Comparison of ENCODE assay signal across 13 mouse cellular contexts in genomic region chr9:67614068-67614727, GRCm38 (mm10). TPM values are rescaled to one million over a fixed set of nuclear protein-coding genes. Genes with fewer than 3 reads are reported as not detected.
"Had no signal": no experiment of that assay in that cellular context is flagged by ENCODE, and none has a peak within 500 bp of the region (broad histone marks: within the 10 kb centered on the region; RNA-seq: fewer than 3 reads in every experiment).

No protein-coding gene starts in this region.

- H3K27ac ChIP-seq: intestine, embryonic 15.5 days; left cerebral cortex, adult 2 months; liver, embryonic 15.5 days; neural tube, embryonic 12.5 days; stomach, embryonic 15.5 days had no signal

- H3K4me1 ChIP-seq: intestine, embryonic 15.5 days; neural tube, embryonic 12.5 days had no signal

- DNase-seq: lung, adult 2 months; lung, postnatal 36 days; midbrain, embryonic 14.5 days; thymus, postnatal 4 days had no signal

- H3K36me3 ChIP-seq: intestine, embryonic 15.5 days; liver, embryonic 15.5 days; neural tube, embryonic 12.5 days; stomach, embryonic 15.5 days had no signal

- H3K9ac ChIP-seq: intestine, embryonic 15.5 days; liver, embryonic 15.5 days; neural tube, embryonic 12.5 days; stomach, embryonic 15.5 days had no signal

- H3K9me3 ChIP-seq: intestine, embryonic 15.5 days; liver, embryonic 15.5 days; neural tube, embryonic 12.5 days; stomach, embryonic 15.5 days had no signal

- ATAC-seq: intestine, embryonic 15.5 days; lung, postnatal 0 days had no signal

- H3K27me3 ChIP-seq: intestine, embryonic 15.5 days; liver, embryonic 15.5 days; neural tube, embryonic 12.5 days; stomach, embryonic 15.5 days had no signal

- H3K4me3 ChIP-seq: intestine, embryonic 15.5 days; left cerebral cortex, adult 2 months; liver, embryonic 15.5 days; neural tube, embryonic 12.5 days; stomach, embryonic 15.5 days had no signal

- H3K4me2 ChIP-seq: intestine, embryonic 15.5 days; liver, embryonic 11.5 days; liver, embryonic 15.5 days; neural tube, embryonic 12.5 days; stomach, embryonic 15.5 days had no signal

RNA-seq across cellular contexts. Expression of gene Tln2, which starts 54.7 kb away (rescaled TPM):
- total RNA-seq: monocyte, adult 5-6 weeks; neutrophil, adult 5-6 weeks had no signal
